Mouse (Mus musculus): ENCODE results near the gene Celf5.
A peak's percentile ranks its signal among the peaks of the same experiment; 100 is the strongest.

Gene Celf5

GRCm38 (mm10) chr10:81482533-81482889 lies at the start of gene Celf5:
Celf5 (minus strand) TSS chr10:81482709.
- DNase-seq, result peak; percentile 63 to 73

- DNase-seq, result peak; percentile 90 to 91
Measured at GRCm38 (mm10) chr10:81526779-81527178, 44.3 kb upstream of the Celf5 start.

GRCm38 (mm10) chr10:81525017-81525694 lies 42.6 kb upstream of the Celf5 start:
- DNase-seq, result no peak

GRCm38 (mm10) chr10:81524051-81524605 lies 41.6 kb upstream of the Celf5 start, which contains the start of gene Gna15:
Gna15 (minus strand) TSS chr10:81524225.
- DNase-seq, result no peak

- peak in 1 of 2 experiments; percentile 28 for DNase-seq
Measured at GRCm38 (mm10) chr10:81523570-81523969, 41.1 kb upstream of the Celf5 start.

GRCm38 (mm10) chr10:81523142-81523541 lies 40.6 kb upstream of the Celf5 start:
- DNase-seq, result no peak

- no peak for DNase-seq
Measured at GRCm38 (mm10) chr10:81519978-81520365, 37.5 kb upstream of the Celf5 start.

- peak in 1 of 2 experiments; percentile 28 for DNase-seq
Measured at GRCm38 (mm10) chr10:81519227-81519977, 36.9 kb upstream of the Celf5 start.

- DNase-seq, result peak; percentile 86 to 88
Measured at GRCm38 (mm10) chr10:81518546-81518945, 36.0 kb upstream of the Celf5 start.

GRCm38 (mm10) chr10:81517227-81517626 lies 34.7 kb upstream of the Celf5 start:
- DNase-seq, result no peak

- DNase-seq, result no peak
Measured at GRCm38 (mm10) chr10:81513798-81514197, 31.3 kb upstream of the Celf5 start.

GRCm38 (mm10) chr10:81510246-81510810 lies 27.8 kb upstream of the Celf5 start:
- DNase-seq, result no peak

GRCm38 (mm10) chr10:81507691-81508489 lies 25.4 kb upstream of the Celf5 start:
- no peak for DNase-seq

GRCm38 (mm10) chr10:81507095-81507494 lies 24.6 kb upstream of the Celf5 start:
- no peak for DNase-seq

GRCm38 (mm10) chr10:81505016-81505664 lies 22.6 kb upstream of the Celf5 start:
- no peak for DNase-seq

- peak; percentile 93 to 95 for DNase-seq
Measured at GRCm38 (mm10) chr10:81502658-81503057, 20.1 kb upstream of the Celf5 start.

- no peak for DNase-seq
Measured at GRCm38 (mm10) chr10:81501863-81502262, 19.4 kb upstream of the Celf5 start.

GRCm38 (mm10) chr10:81500032-81500431 lies 17.5 kb upstream of the Celf5 start, which contains the start of gene S1pr4:
S1pr4 (minus strand) TSS chr10:81500132.
- DNase-seq, result no peak

- no peak for DNase-seq
Measured at GRCm38 (mm10) chr10:81499250-81499901, 16.9 kb upstream of the Celf5 start.

- DNase-seq, result no peak
Measured at GRCm38 (mm10) chr10:81498316-81499249, 16.1 kb upstream of the Celf5 start.
